Mouse (Mus musculus) stomach, postnatal 0 days (tissue): ENCODE results near the gene Enho. TPM values are rescaled to one million over a fixed set of nuclear protein-coding genes. Genes with fewer than 3 reads are reported as not detected.

Experiments used
- ATAC-seq: fragments of 200-750 bp; cut with Nextera tagmentation; 2 replicates; pipeline ENCODE4 v1.8.0; 2017; ENCODE audit not compliant: low FRiP score, low TSS enrichment
- DNase-seq: peaks from one replicate; pipeline ENCODE4 v3.0.0-alpha.2; 2016; ENCODE audit warnings: low spot score
- H3K27ac ChIP-seq: fragments of 300-500 bp; sonication (generic); replicated peaks from 2 replicates; pipeline ENCODE4 v1.5.1; 2014; ENCODE audit warnings: mild to moderate bottlenecking, control low read depth
- H3K27me3 ChIP-seq: fragments of 300-500 bp; sonication (generic); 2 replicates; pipeline ENCODE4 v1.6.1; 2014; ENCODE audit warnings: low read length; ENCODE audit not compliant: control insufficient read depth, insufficient read depth
- H3K36me3 ChIP-seq: fragments of 300-500 bp; sonication (generic); 2 replicates; pipeline ENCODE4 v1.6.1; 2014; ENCODE audit warnings: low read length, mixed read lengths; ENCODE audit not compliant: control insufficient read depth, insufficient read depth
- H3K4me1 ChIP-seq: fragments of 300-500 bp; sonication (generic); replicated peaks from 2 replicates; pipeline ENCODE4 v1.6.1; 2014; ENCODE audit warnings: antibody characterized with exemption; ENCODE audit not compliant: control insufficient read depth, insufficient read depth
- H3K4me2 ChIP-seq: fragments of 300-500 bp; sonication (generic); replicated peaks from 2 replicates; pipeline ENCODE4 v1.6.1; 2014; ENCODE audit warnings: low read depth, mild to moderate bottlenecking, control low read depth, moderate library complexity
- H3K4me3 ChIP-seq: fragments of 300-500 bp; sonication (generic); 2 replicates; pipeline ENCODE4 v1.5.1; 2014; ENCODE audit warnings: low read depth, low read length, control low read depth
- H3K9ac ChIP-seq: fragments of 300-500 bp; sonication (generic); 2 replicates; pipeline ENCODE4 v1.6.1; 2014; ENCODE audit warnings: mild to moderate bottlenecking, low read length, control low read depth, mixed read lengths
- H3K9me3 ChIP-seq: fragments of 300-500 bp; sonication (generic); 2 replicates; pipeline ENCODE4 v1.6.1; 2016; ENCODE audit warnings: low read length; ENCODE audit not compliant: control insufficient read depth
- CTCF ChIP-seq: IDR thresholded peaks from 2 replicates; pipeline ENCODE4 v1.5.1; 2016; ENCODE audit warnings: antibody characterized with exemption, low read depth, mild to moderate bottlenecking, moderate library complexity
- EP300 ChIP-seq: optimal IDR thresholded peaks from 2 replicates; pipeline ENCODE3; 2016; ENCODE audit warnings: antibody characterized with exemption
- WGBS: fragments of 180-500 bp; shearing (Covaris S2); extraction: QIAGEN DNeasy Blood & Tissue Kit; methylation state at CpG from one replicate; pipeline ENCODE4 v1.1.7; 2014; 5-methylcytosine and 5-hydroxymethylcytosine counted together
- polyA plus RNA-seq: library from polyadenylated mRNA; unstranded; fragments of >200 nt; fragmentation: Nextera tagmentation; extraction: Ambion mirVana; gene quantifications from 2 replicates; pipeline ENCODE4 v1.2.1, GENCODE M21; 2015

The Enho gene
- polyA plus RNA-seq, 1 experiment from 2014 or later: 50.5 TPM

- Histone ChIP-seq H3K36me3 (no peaks in the 10 kb centered on the region), H3K9me3 (no peaks in the 10 kb centered on the region), H3K27ac (no peak overlapping the region), H3K9ac (0 out of 2 replicates have a peak overlapping the region, but pooled peaks have one; percentile 13), H3K4me1 (no peaks in the 10 kb centered on the region), H3K27me3 (no peaks in the 10 kb centered on the region), H3K4me2 (peak overlapping the region; percentile 65), H3K4me3 (peak overlapping the region; percentile 59; the same call in 1 of the 2 replicates)
- ATAC-seq (no peak), DNase-seq (no peak)
- 89% methylated on average over 10 of the region's 10 CpGs for WGBS
- TF ChIP-seq EP300 (no peak), CTCF (no peak)
Observed at GRCm38 (mm10) chr4:41638186-41638731, 1.9 kb downstream of the Enho start.

GRCm38 (mm10) chr4:41636882-41637635, 3.1 kb downstream of the Enho start:
- Histone ChIP-seq H3K9ac (no peak overlapping the region), H3K4me1 (peaks cover 1% of the 10 kb centered on the region; the same call in 1 of the 2 replicates), H3K4me3 (no peak overlapping the region), H3K36me3 (no peaks in the 10 kb centered on the region), H3K9me3 (no peaks in the 10 kb centered on the region), H3K4me2 (no peak overlapping the region), H3K27me3 (no peaks in the 10 kb centered on the region), H3K27ac (no peak overlapping the region; the same call in 1 of the 2 replicates)
- ATAC-seq (no peak), DNase-seq (no peak)
- TF ChIP-seq EP300: no peak
- no peak for TF ChIP-seq CTCF
- WGBS: 70% methylated on average over 10 of the region's 10 CpGs

- DNase-seq (no peak), ATAC-seq (no peak)
- H3K27ac ChIP-seq: no peak overlapping the region; the same call in 1 of the 2 replicates
- H3K4me2 ChIP-seq: no peak overlapping the region
- H3K27me3 ChIP-seq: no peaks in the 10 kb centered on the region
- no peak overlapping the region for H3K9ac ChIP-seq
- peaks cover 4% of the 10 kb centered on the region; the same call in 1 of the 2 replicates for H3K4me1 ChIP-seq
- H3K4me3 ChIP-seq: no peak overlapping the region
- 38% methylated on average over 7 of the region's 7 CpGs for WGBS
- TF ChIP-seq EP300 (no peak), CTCF (no peak)
- no peaks in the 10 kb centered on the region for H3K36me3 ChIP-seq
- H3K9me3 ChIP-seq: no peaks in the 10 kb centered on the region
Observed at GRCm38 (mm10) chr4:41636366-41636765, 3.8 kb downstream of the Enho start.

GRCm38 (mm10) chr4:41635906-41636305, 4.2 kb downstream of the Enho start:
- H3K4me3 ChIP-seq: no peak overlapping the region
- H3K27ac ChIP-seq: no peak overlapping the region
- TF ChIP-seq CTCF (no peak), EP300 (no peak)
- ATAC-seq (no peak), DNase-seq (no peak)
- H3K4me1 ChIP-seq: peaks cover 8% of the 10 kb centered on the region; the same call in 1 of the 2 replicates
- no peaks in the 10 kb centered on the region for H3K27me3 ChIP-seq
- no peaks in the 10 kb centered on the region for H3K9me3 ChIP-seq
- no peak overlapping the region for H3K9ac ChIP-seq
- no peak overlapping the region for H3K4me2 ChIP-seq
- no peaks in the 10 kb centered on the region for H3K36me3 ChIP-seq
- WGBS: 67% methylated on average over 2 of the region's 2 CpGs

- TF ChIP-seq EP300 (no peak), CTCF (peak; percentile 41; the same call in 1 of the 2 replicates)
- no peaks in the 10 kb centered on the region for H3K9me3 ChIP-seq
- H3K36me3 ChIP-seq: no peaks in the 10 kb centered on the region
- WGBS: 74% methylated on average over 8 of the region's 8 CpGs
- DNase-seq (no peak), ATAC-seq (no peak)
- no peak overlapping the region for H3K27ac ChIP-seq
- no peak overlapping the region for H3K4me3 ChIP-seq
- no peak overlapping the region for H3K9ac ChIP-seq
- peaks cover 8% of the 10 kb centered on the region; the same call in 1 of the 2 replicates for H3K4me1 ChIP-seq
- no peak overlapping the region for H3K4me2 ChIP-seq
- no peaks in the 10 kb centered on the region for H3K27me3 ChIP-seq
Observed at GRCm38 (mm10) chr4:41635224-41635623, 4.9 kb downstream of the Enho start.

- H3K27me3 ChIP-seq: no peaks in the 10 kb centered on the region
- H3K4me3 ChIP-seq: no peak overlapping the region
- H3K4me1 ChIP-seq: peaks cover 8% of the 10 kb centered on the region; the same call in 1 of the 2 replicates
- no peaks in the 10 kb centered on the region for H3K36me3 ChIP-seq
- H3K9ac ChIP-seq: no peak overlapping the region
- TF ChIP-seq EP300 (no peak), CTCF (no peak)
- no peak for ATAC-seq
- H3K4me2 ChIP-seq: no peak overlapping the region
- WGBS: 92% methylated on average over 8 of the region's 8 CpGs
- DNase-seq: no peak
- H3K27ac ChIP-seq: no peak overlapping the region
- no peaks in the 10 kb centered on the region for H3K9me3 ChIP-seq
Observed at GRCm38 (mm10) chr4:41634631-41635030, 5.5 kb downstream of the Enho start.
